Mouse (Mus musculus): ENCODE data around the gene Akr1c14. TPM values are rescaled to one million over a fixed set of nuclear protein-coding genes. Genes with fewer than 3 reads are reported as not detected.

Gene Akr1c14
- not detected for total RNA-seq (2023)

DNA sequence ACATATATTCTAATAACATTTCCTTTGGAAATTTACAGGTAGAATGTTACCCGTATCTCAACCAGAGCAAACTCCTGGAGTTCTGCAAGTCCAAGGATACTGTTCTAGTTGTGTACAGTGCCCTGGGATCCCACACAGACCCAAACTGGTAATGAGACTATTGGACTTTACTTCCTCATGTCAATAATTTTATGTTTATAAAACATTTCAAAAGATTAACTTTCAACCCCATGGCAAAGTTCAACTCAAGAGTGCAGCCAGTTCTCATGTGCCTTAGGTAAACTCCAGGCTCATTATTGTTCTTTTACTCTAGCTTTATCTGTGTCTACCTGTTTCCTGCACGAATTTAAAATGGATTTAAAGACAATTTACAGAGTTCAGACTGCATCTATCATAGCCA, at the start of gene Akr1c14:
TSS of gene Akr1c14 (plus strand) at position 293 of the 400 bp plus-strand sequence.

Other genes with a start within 250 kb of the Akr1c14 start
- not detected for gene Calml3, start 244.7 kb upstream of the Akr1c14 start, total RNA-seq (2023)
- not detected for gene Calm4, start 211.3 kb upstream of the Akr1c14 start, total RNA-seq (2023)
- not detected for gene Calm5, start 194.8 kb upstream of the Akr1c14 start, total RNA-seq (2023)
- 10 to 100 TPM; 18.1 to 23.9 TPM for gene Net1, start 130.8 kb upstream of the Akr1c14 start, total RNA-seq (2023)
- gene Tubal3, start 130.7 kb upstream of the Akr1c14 start, total RNA-seq (2023), result not detected
- not detected for gene Ucn3, start 103.7 kb upstream of the Akr1c14 start, total RNA-seq (2023)
- gene Akr1c18, start 101.6 kb downstream of the Akr1c14 start, total RNA-seq (2023), result under 1 TPM; 0.31 to 0.46 TPM
- gene Akr1c13, start 142.1 kb downstream of the Akr1c14 start, total RNA-seq (2023), result 1 to 10 TPM; 7.3 to 9.6 TPM
- not detected for gene Akr1c19, start 179.7 kb downstream of the Akr1c14 start, total RNA-seq (2023)
- gene Akr1c12, start 230.4 kb downstream of the Akr1c14 start, total RNA-seq (2023), result not detected